Mouse (Mus musculus) thymus, adult 2 months (tissue): ENCODE measurements at regions not wholly inside any gene's neighbourhood (a gene's known extent, or its start where the extent isn't known, plus 50 kb on each side); places are given as distances from the start of the nearest gene placed in this dataset.
A peak's percentile ranks its signal among the peaks of the same experiment; 100 is the strongest.

Experiments used
- DNase-seq: peaks from one replicate; pipeline ENCODE4 v3.0.0; 2021
- H3K27ac ChIP-seq: fragments of 200-500 bp; 2 replicates; pipeline ENCODE4 v1.5.1; 2012; ENCODE audit warnings: low read length, control low read depth; ENCODE audit not compliant: control insufficient read depth, insufficient read depth
- H3K27me3 ChIP-seq: fragments of 200-500 bp; 2 replicates; pipeline ENCODE4 v1.6.1; 2012; ENCODE audit warnings: mild to moderate bottlenecking, low read length, moderate library complexity, mixed read lengths; ENCODE audit not compliant: control insufficient read depth, insufficient read depth
- H3K36me3 ChIP-seq: fragments of 200-500 bp; 2 replicates; pipeline ENCODE4 v1.6.1; 2012; ENCODE audit warnings: mild to moderate bottlenecking, low read length, moderate library complexity; ENCODE audit not compliant: control insufficient read depth, insufficient read depth
- H3K4me1 ChIP-seq: fragments of 200-500 bp; replicated peaks from 2 replicates; pipeline ENCODE4 v1.6.1; 2012; ENCODE audit warnings: low read length; ENCODE audit not compliant: control insufficient read depth, insufficient read depth
- H3K4me3 ChIP-seq: fragments of 200-500 bp; 2 replicates; pipeline ENCODE4 v1.5.1; 2012; ENCODE audit warnings: mild to moderate bottlenecking, low read length, control low read depth, moderate library complexity; ENCODE audit not compliant: control insufficient read depth, insufficient read depth
- CTCF ChIP-seq: fragments of 200-500 bp; IDR thresholded peaks from 2 replicates; pipeline ENCODE4 v1.5.1; 2012; ENCODE audit warnings: mild to moderate bottlenecking, control low read depth, low read length, moderate library complexity, borderline replicate concordance; ENCODE audit not compliant: control insufficient read depth, poor library complexity, insufficient read depth; ENCODE audit errors: extremely low read depth
- POLR2A ChIP-seq: fragments of 200-500 bp; IDR thresholded peaks from 2 replicates; pipeline ENCODE4 v1.6.1; 2012; ENCODE audit warnings: mild to moderate bottlenecking, low read length, control low read depth, moderate library complexity; ENCODE audit not compliant: control insufficient read depth, poor library complexity, insufficient read depth; ENCODE audit errors: extremely low read depth
- WGBS: fragments of 180-500 bp; shearing (Covaris S2); methylation state at CpG from one replicate; pipeline ENCODE4 v1.1.7; 2018; 5-methylcytosine and 5-hydroxymethylcytosine counted together

GRCm38 (mm10) chr15:36719241-36719640 is 288.3 kb downstream of the Zfp706 start:
- WGBS, result 10% methylated on average over 2 of the region's 2 CpGs
- peaks cover 4% of the 10 kb centered on the region for H3K4me1 ChIP-seq
- H3K36me3 ChIP-seq, result no peaks in the 10 kb centered on the region
- TF ChIP-seq POLR2A (no peak), CTCF (no peak)
- no peak overlapping the region for H3K4me3 ChIP-seq
- no peak for DNase-seq
- no peaks in the 10 kb centered on the region for H3K27me3 ChIP-seq
- H3K27ac ChIP-seq, result no peak overlapping the region

- no peak overlapping the region for H3K27ac ChIP-seq
- H3K4me3 ChIP-seq, result no peak overlapping the region
- H3K4me1 ChIP-seq, result peaks cover 7% of the 10 kb centered on the region
- no peak for DNase-seq
- no peaks in the 10 kb centered on the region for H3K27me3 ChIP-seq
- H3K36me3 ChIP-seq, result no peaks in the 10 kb centered on the region
- 97% methylated on average over 6 of the region's 6 CpGs for WGBS
- TF ChIP-seq POLR2A (no peak), CTCF (no peak)
Measured at GRCm38 (mm10) chr15:36717835-36718234, 289.7 kb downstream of the Zfp706 start.

- peak overlapping the region; percentile 6; the same call in 1 of the 2 replicates for H3K4me3 ChIP-seq
Measured at GRCm38 (mm10) chr15:36716686-36717038, 290.9 kb downstream of the Zfp706 start.

GRCm38 (mm10) chr15:36715745-36716685 is 291.6 kb downstream of the Zfp706 start:
- DNase-seq, result peak; percentile 62
- Histone ChIP-seq H3K4me1 (peaks cover 7% of the 10 kb centered on the region), H3K36me3 (no peaks in the 10 kb centered on the region), H3K27me3 (no peaks in the 10 kb centered on the region), H3K4me3 (peak overlapping the region; percentile 49), H3K27ac (peak overlapping the region; percentile 65)
- TF ChIP-seq CTCF (no peak), POLR2A (no peak)
- 6% methylated on average over 26 of the region's 26 CpGs for WGBS

More at GRCm38 (mm10) chr15:36716686-36717038, 290.9 kb downstream of the Zfp706 start:
- no peak for DNase-seq
- no peaks in the 10 kb centered on the region for H3K27me3 ChIP-seq
- H3K36me3 ChIP-seq, result no peaks in the 10 kb centered on the region
- peak overlapping the region; percentile 15; the same call in 1 of the 2 replicates for H3K27ac ChIP-seq
- peaks cover 7% of the 10 kb centered on the region for H3K4me1 ChIP-seq
- TF ChIP-seq POLR2A (no peak), CTCF (no peak)

- H3K4me3 ChIP-seq, result no peak overlapping the region
- H3K4me1 ChIP-seq, result peaks cover 7% of the 10 kb centered on the region
- WGBS, result 96% methylated on average over 6 of the region's 6 CpGs
- no peak for DNase-seq
- H3K27ac ChIP-seq, result no peak overlapping the region
- TF ChIP-seq CTCF (no peak), POLR2A (no peak)
- no peaks in the 10 kb centered on the region for H3K27me3 ChIP-seq
- no peaks in the 10 kb centered on the region for H3K36me3 ChIP-seq
Measured at GRCm38 (mm10) chr15:36715159-36715558, 292.4 kb downstream of the Zfp706 start.

GRCm38 (mm10) chr15:36709788-36710187 is 297.8 kb downstream of the Zfp706 start:
- 78% methylated on average over 3 of the region's 3 CpGs for WGBS
- Histone ChIP-seq H3K36me3 (no peaks in the 10 kb centered on the region), H3K27ac (no peak overlapping the region), H3K4me3 (no peak overlapping the region), H3K27me3 (no peaks in the 10 kb centered on the region), H3K4me1 (peaks cover 6% of the 10 kb centered on the region)
- no peak for DNase-seq
- TF ChIP-seq CTCF (no peak), POLR2A (no peak)

- Histone ChIP-seq H3K4me3 (no peak overlapping the region), H3K36me3 (no peaks in the 10 kb centered on the region), H3K27me3 (no peaks in the 10 kb centered on the region), H3K4me1 (peaks cover 3% of the 10 kb centered on the region), H3K27ac (no peak overlapping the region)
- peak; percentile 87 for DNase-seq
- WGBS, result 27% methylated on average over 3 of the region's 3 CpGs
- TF ChIP-seq POLR2A (no peak), CTCF (peak; percentile 66; the same call in 1 of the 2 replicates)
Measured at GRCm38 (mm10) chr15:36708471-36708870, 299.1 kb downstream of the Zfp706 start.
